Mouse (Mus musculus) ovary, adult 10 weeks (tissue): ENCODE results near the gene Fundc1. TPM values are rescaled to one million over a fixed set of nuclear protein-coding genes. Genes with fewer than 3 reads are reported as not detected.

ENCODE experiments used
- polyA plus RNA-seq: library from polyadenylated mRNA; stranded (reverse); fragments of 350-450 nt; fragmentation: Illumina TruSeq; extraction: RNeasy Lipid Tissue Mini Kit (QIAGEN cat#74804); gene quantifications from one replicate; pipeline ENCODE4 v1.2.3, GENCODE M21; 2014

Fundc1 gene
- 229 TPM for polyA plus RNA-seq

DNA sequence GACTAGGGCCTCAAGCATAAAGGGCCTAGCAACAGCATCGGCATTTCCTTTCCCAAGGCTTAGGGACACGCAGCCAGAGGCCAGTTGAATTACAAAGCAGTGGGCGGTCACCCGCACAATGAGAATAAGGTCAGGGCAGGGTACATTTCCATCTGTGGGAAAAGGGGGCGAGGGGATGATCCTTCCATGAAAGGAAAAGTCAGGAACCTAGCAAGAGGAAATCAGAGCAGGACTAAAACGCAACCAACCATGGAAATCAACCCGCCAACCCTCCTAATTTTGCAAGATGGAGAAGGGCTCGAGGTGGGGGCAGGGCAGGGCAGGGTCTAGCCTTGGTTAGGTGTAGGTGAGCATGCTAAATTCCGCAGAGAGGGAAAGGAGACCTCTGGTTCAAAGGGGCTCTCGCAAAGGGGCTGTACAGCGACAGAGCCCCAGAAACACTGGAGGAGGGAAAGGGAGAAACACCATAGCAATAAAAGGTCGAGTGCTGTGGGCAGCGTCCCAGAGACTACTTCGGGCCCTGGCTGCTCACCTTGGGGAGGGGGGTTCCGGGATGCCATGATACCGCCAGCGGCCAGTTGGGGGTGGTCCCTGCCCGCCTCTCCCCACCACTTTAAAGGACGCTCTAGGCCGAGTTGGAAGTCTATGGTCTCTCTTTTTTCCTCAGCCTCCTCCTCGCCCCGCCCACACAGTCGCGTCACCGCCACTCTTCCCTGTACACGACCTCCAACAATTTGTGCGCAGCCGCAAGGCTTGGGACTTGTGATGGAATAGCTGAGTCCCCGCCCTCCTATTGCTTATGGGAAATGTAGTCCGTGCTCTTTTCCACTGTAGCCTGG lies at the start of gene Fundc1:
Gene Fundc1, minus strand, starts transcription at position 705 of the 839 bp plus-strand sequence.

